Mouse (Mus musculus) spleen, adult 2 months (tissue): Measurements from ENCODE around the gene Ctu2.

ENCODE experiments used
- CTCF ChIP-seq: fragments of 200-500 bp; IDR thresholded peaks from 2 replicates; pipeline ENCODE4 v1.5.1; 2011; ENCODE audit warnings: mild to moderate bottlenecking, inconsistent platforms; ENCODE audit not compliant: insufficient read depth, insufficient read length, insufficient replicate concordance; ENCODE audit errors: extremely low read depth
- POLR2A ChIP-seq: fragments of 200-500 bp; IDR thresholded peaks from 2 replicates; pipeline ENCODE4 v1.6.1; 2011; ENCODE audit warnings: low read depth, low read length, inconsistent platforms

- no peak for TF ChIP-seq CTCF
- no peak for TF ChIP-seq POLR2A
Observed at GRCm38 (mm10) chr8:122430646-122431045, 45.3 kb upstream of the Ctu2 start.
